Mouse (Mus musculus) myocyte (in vitro differentiated cells): ENCODE data around the gene Eea1. TPM values are rescaled to one million over a fixed set of nuclear protein-coding genes. Genes with fewer than 3 reads are reported as not detected.

Source experiments
- H3K27me3 ChIP-seq: one replicate; pipeline ENCODE4 v1.6.1; 2011; ENCODE audit not compliant: control insufficient read depth, insufficient read depth, insufficient read length
- H3K36me3 ChIP-seq: one replicate; pipeline ENCODE4 v1.6.1; 2011; ENCODE audit not compliant: control insufficient read depth, insufficient read depth
- H3K4me2 ChIP-seq: one replicate; pipeline ENCODE4 v1.6.1; 2011; ENCODE audit warnings: low read depth, control low read depth
- H3K4me3 ChIP-seq: one replicate; pipeline ENCODE4 v1.5.1; 2011; ENCODE audit warnings: mild to moderate bottlenecking, control low read depth, moderate library complexity
- H3K79me2 ChIP-seq: one replicate; pipeline ENCODE4 v1.6.1; 2011; ENCODE audit not compliant: control insufficient read depth, insufficient read depth
- H3ac ChIP-seq: one replicate; pipeline ENCODE4 v1.6.1; 2011; ENCODE audit not compliant: control insufficient read depth, insufficient read length
- CEBPB ChIP-seq: IDR thresholded peaks from 2 replicates; pipeline ENCODE4 v1.6.1; 2011; ENCODE audit warnings: mild to moderate bottlenecking, moderate library complexity; ENCODE audit not compliant: poor library complexity, insufficient read depth, severe bottlenecking
- E2F4 ChIP-seq: IDR thresholded peaks from one replicate; pipeline ENCODE4 v1.6.1; 2011; ENCODE audit warnings: mild to moderate bottlenecking, control low read depth, moderate library complexity; ENCODE audit not compliant: insufficient read depth
- MAX ChIP-seq: IDR thresholded peaks from one replicate; pipeline ENCODE4 v1.6.1; 2011; ENCODE audit warnings: low read depth, mild to moderate bottlenecking, control low read depth
- MYOD1 ChIP-seq, 3 experiments: IDR thresholded peaks; one replicate each; pipeline ENCODE4 v1.6.1; 2011; ENCODE audit warnings: control low read depth in 2 of 3, low read depth in 2 of 3, mild to moderate bottlenecking in 2 of 3, moderate library complexity in 1 of 3; ENCODE audit not compliant: insufficient read length in 2 of 3, control insufficient read depth in 1 of 3
- MYOG ChIP-seq, 3 experiments: IDR thresholded peaks; one replicate each; pipeline ENCODE4 v1.6.1; 2011; ENCODE audit warnings: control low read depth in 2 of 3, low read depth in 2 of 3, mild to moderate bottlenecking in 2 of 3; ENCODE audit not compliant: insufficient read length in 2 of 3, control insufficient read depth in 1 of 3, insufficient read depth in 1 of 3
- POLR2A ChIP-seq: IDR thresholded peaks from one replicate; pipeline ENCODE4 v1.6.1; 2011; ENCODE audit warnings: low read depth, mild to moderate bottlenecking, control low read depth, moderate library complexity; ENCODE audit not compliant: insufficient read length
- POLR2AphosphoS2 ChIP-seq: IDR thresholded peaks from one replicate; pipeline ENCODE4 v1.6.1; 2011; ENCODE audit warnings: low read depth, control low read depth; ENCODE audit not compliant: insufficient read length
- REST ChIP-seq: IDR thresholded peaks from one replicate; pipeline ENCODE4 v1.6.1; 2011; ENCODE audit warnings: mild to moderate bottlenecking, control low read depth, moderate library complexity; ENCODE audit not compliant: insufficient read depth, insufficient read length
- SRF ChIP-seq: IDR thresholded peaks from one replicate; pipeline ENCODE4 v1.6.1; 2011; ENCODE audit warnings: low read depth; ENCODE audit not compliant: control insufficient read depth, insufficient read length
- TCF12 ChIP-seq: IDR thresholded peaks from one replicate; pipeline ENCODE4 v1.6.1; 2011; ENCODE audit warnings: mild to moderate bottlenecking, control low read depth; ENCODE audit not compliant: poor library complexity, insufficient read depth, severe bottlenecking
- TCF3 ChIP-seq: IDR thresholded peaks from one replicate; pipeline ENCODE4 v1.6.1; 2011; ENCODE audit warnings: low read depth, control low read depth; ENCODE audit not compliant: insufficient read length
- USF1 ChIP-seq: IDR thresholded peaks from one replicate; pipeline ENCODE4 v1.6.1; 2011; ENCODE audit warnings: low read depth, mild to moderate bottlenecking, control low read depth, moderate library complexity
- polyA plus RNA-seq: library from polyadenylated mRNA; unstranded; fragments of >200 nt; fragmentation: generic; extraction: Trizol; gene quantifications from one replicate; pipeline ENCODE4 v1.2.1, GENCODE M21; 2012; ENCODE audit warnings: missing spikeins

The Eea1 gene
- polyA plus RNA-seq, 1 experiment, result 6.9 TPM

GRCm38 (mm10) chr10:96093890-96094531, 153.6 kb downstream of the Eea1 start:
- TF ChIP-seq TCF3 (no peak), TCF12 (no peak), MAX (no peak), USF1 (no peak), MYOG (IDR thresholded peaks at IDR 0.05; ENCODE audit: control insufficient read depth in 1 of 3, insufficient read depth in 1 of 3, insufficient read length in 2 of 3, low read depth in 2 of 3) (no peak), REST (no peak), POLR2AphosphoS2 (no peak), POLR2A (no peak), E2F4 (no peak), SRF (no peak), MYOD1 (IDR thresholded peaks at IDR 0.05; ENCODE audit: control insufficient read depth in 1 of 3, insufficient read length in 2 of 3, low read depth in 2 of 3) (no peak), CEBPB (no peak)
- Histone ChIP-seq H3K4me3 (no peak overlapping the region), H3ac (no peak overlapping the region), H3K79me2 (no peaks in the 10 kb centered on the region), H3K27me3 (no peaks in the 10 kb centered on the region), H3K4me2 (no peak overlapping the region), H3K36me3 (no peaks in the 10 kb centered on the region)

- Histone ChIP-seq H3ac (no peak overlapping the region), H3K36me3 (no peaks in the 10 kb centered on the region), H3K4me2 (no peak overlapping the region), H3K79me2 (no peaks in the 10 kb centered on the region), H3K27me3 (no peaks in the 10 kb centered on the region), H3K4me3 (no peak overlapping the region)
- TF ChIP-seq SRF (no peak), POLR2A (no peak), MAX (no peak), TCF3 (no peak)
Measured at GRCm38 (mm10) chr10:96094559-96094958, 154.1 kb downstream of the Eea1 start.

Other genes starting within 250 kb of the Eea1 start
- not detected for gene Gm33543, start 97.7 kb upstream of the Eea1 start, polyA plus RNA-seq
- not detected for gene Gm5426, start 196.0 kb downstream of the Eea1 start, polyA plus RNA-seq